Mouse (Mus musculus): ENCODE measurements around the gene Atg101. TPM values are rescaled to one million over a fixed set of nuclear protein-coding genes. Genes with fewer than 3 reads are reported as not detected.

Atg101 gene
- 55.3 and 63.2 TPM in 2 replicates for total RNA-seq (2014; rRNA removed)
- 89.3 and 94.5 TPM in 2 replicates for polyA plus RNA-seq (2012; rRNA removed)

- WGBS = under 1% methylated on average over 61 of the region's 61 CpGs
- peaks cover 15% of the 10 kb centered on the region for H3K79me2 ChIP-seq (ENCODE audit: control insufficient read depth, insufficient read depth, low read length)
- peak; percentile 94 for TF ChIP-seq POLR2A (IDR thresholded peaks at IDR 0.05; ENCODE audit: extremely low read depth, insufficient read depth, low read length)
- TF ChIP-seq CTCF (IDR thresholded peaks at IDR 0.05; ENCODE audit: low read depth, low read length) = peak; percentile 92
- H3K27me3 ChIP-seq (ENCODE audit: control insufficient read depth, insufficient read depth, low read length) = no peaks in the 10 kb centered on the region
- peaks cover 8% of the 10 kb centered on the region; the same call in 1 of the 2 replicates for H3K36me3 ChIP-seq (ENCODE audit: control insufficient read depth, insufficient read depth, low read length)
- DNase-seq (ENCODE audit: extremely low read depth, low read depth, low spot score) = peak; percentile 84
- H3K4me3 ChIP-seq (ENCODE audit: insufficient read depth, low read depth, low read length) = peak within 1 kb of the TSS; percentile 95
- peak within 1 kb of the TSS; percentile 93 for H3K9ac ChIP-seq (ENCODE audit: low read depth, low read length)
- peaks cover 27% of the 10 kb centered on the region for H3K4me1 ChIP-seq (ENCODE audit: control insufficient read depth, insufficient read depth, low read length)
- peak within 1 kb of the TSS; percentile 91 for H3K27ac ChIP-seq (replicated peaks; ENCODE audit: insufficient read depth, low read depth, low read length)
These were observed at the start of gene Atg101 for GRCm38 (mm10) chr15:101283911-101284750. TSS of gene Atg101 (plus strand) at chr15:101284272.

DNA sequence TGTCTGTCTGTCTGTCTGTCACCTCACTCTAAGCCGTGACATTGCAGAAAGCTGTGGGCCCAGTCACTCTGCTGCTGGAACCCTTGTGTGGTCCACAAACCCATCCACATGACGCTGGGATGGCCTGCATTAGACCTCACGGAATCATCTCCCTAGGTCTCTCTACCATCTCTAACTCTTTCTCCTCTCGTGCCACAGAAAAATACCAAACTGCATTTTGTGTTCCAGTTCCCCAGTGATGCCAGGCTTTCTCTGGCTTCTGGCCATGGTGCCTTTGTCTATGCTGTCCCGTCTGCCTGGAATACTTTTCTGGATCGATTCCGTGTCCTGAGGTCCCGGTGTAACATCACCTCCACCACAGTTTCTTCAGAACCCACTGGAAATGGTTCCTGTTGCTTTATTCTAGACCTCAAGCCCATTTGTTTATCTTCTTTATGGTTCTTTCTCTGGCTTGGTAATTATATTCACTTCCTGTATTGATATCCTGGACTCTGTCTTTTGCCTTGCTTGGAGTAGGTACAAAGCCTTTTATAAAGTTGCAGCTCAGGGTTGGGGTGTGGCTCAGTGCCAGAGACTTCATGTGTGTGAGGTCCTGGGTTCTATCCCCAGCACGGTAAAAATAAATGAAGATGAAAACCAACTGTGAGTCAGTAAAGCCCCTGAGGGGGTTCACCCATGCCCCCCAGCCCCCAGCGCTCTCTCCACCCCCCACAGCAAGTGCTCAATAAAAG is 49.3 kb upstream of the Atg101 start:
- no peaks in the 10 kb centered on the region for H3K4me1 ChIP-seq (ENCODE audit: control insufficient read depth, insufficient read depth, low read length)
- H3K36me3 ChIP-seq (ENCODE audit: control insufficient read depth, insufficient read depth, low read length) = no peaks in the 10 kb centered on the region
- H3K79me2 ChIP-seq (ENCODE audit: control insufficient read depth, insufficient read depth, low read length) = no peaks in the 10 kb centered on the region
- H3K27ac ChIP-seq (replicated peaks; ENCODE audit: insufficient read depth, low read depth, low read length) = no peak overlapping the region
- H3K9ac ChIP-seq (ENCODE audit: low read depth, low read length) = no peak overlapping the region
- no peak for TF ChIP-seq POLR2A (IDR thresholded peaks at IDR 0.05; ENCODE audit: extremely low read depth, insufficient read depth, low read length)
- no peak for TF ChIP-seq CTCF (IDR thresholded peaks at IDR 0.05; ENCODE audit: low read depth, low read length)
- H3K27me3 ChIP-seq (ENCODE audit: control insufficient read depth, insufficient read depth, low read length) = no peaks in the 10 kb centered on the region
- H3K4me3 ChIP-seq (ENCODE audit: insufficient read depth, low read depth, low read length) = no peak overlapping the region
- no peak for DNase-seq (ENCODE audit: extremely low read depth, low read depth, low spot score)
- WGBS = 62% methylated on average over 10 of the region's 10 CpGs

DNA sequence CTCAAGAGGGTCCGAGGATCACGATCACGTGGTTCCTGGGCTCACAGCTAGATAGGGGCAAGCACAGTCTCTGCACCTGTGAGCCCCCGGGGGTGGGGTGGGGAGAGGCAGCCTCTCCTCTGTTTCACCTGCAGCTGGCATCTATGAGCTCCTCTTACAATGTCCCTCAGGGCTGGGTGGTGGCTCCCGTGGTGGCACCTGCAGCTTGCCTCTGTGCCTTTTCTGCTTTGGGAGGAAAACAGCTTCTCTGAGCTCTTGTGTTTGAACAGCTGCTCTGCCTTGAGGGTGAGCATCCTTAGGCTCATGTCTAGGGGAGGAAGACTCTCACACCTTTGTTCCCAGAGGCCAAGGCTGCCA is 48.8 kb upstream of the Atg101 start:
- no peak overlapping the region for H3K9ac ChIP-seq (ENCODE audit: low read depth, low read length)
- H3K27ac ChIP-seq (replicated peaks; ENCODE audit: insufficient read depth, low read depth, low read length) = no peak overlapping the region
- 37% methylated on average over 5 of the region's 5 CpGs for WGBS
- H3K36me3 ChIP-seq (ENCODE audit: control insufficient read depth, insufficient read depth, low read length) = no peaks in the 10 kb centered on the region
- TF ChIP-seq CTCF (IDR thresholded peaks at IDR 0.05; ENCODE audit: low read depth, low read length) = no peak
- TF ChIP-seq POLR2A (IDR thresholded peaks at IDR 0.05; ENCODE audit: extremely low read depth, insufficient read depth, low read length) = no peak
- no peak overlapping the region for H3K4me3 ChIP-seq (ENCODE audit: insufficient read depth, low read depth, low read length)
- H3K4me1 ChIP-seq (ENCODE audit: control insufficient read depth, insufficient read depth, low read length) = no peaks in the 10 kb centered on the region
- H3K79me2 ChIP-seq (ENCODE audit: control insufficient read depth, insufficient read depth, low read length) = no peaks in the 10 kb centered on the region
- H3K27me3 ChIP-seq (ENCODE audit: control insufficient read depth, insufficient read depth, low read length) = no peaks in the 10 kb centered on the region
- no peak for DNase-seq (ENCODE audit: extremely low read depth, low read depth, low spot score)

- whole genome bisulfite sequencing = 21% methylated on average over 12 of the region's 12 CpGs
- no peak overlapping the region for H3K9ac ChIP-seq (ENCODE audit: low read depth, low read length)
These were observed 48.2 kb upstream of the Atg101 start for GRCm38 (mm10) chr15:101235728-101236327.

DNA sequence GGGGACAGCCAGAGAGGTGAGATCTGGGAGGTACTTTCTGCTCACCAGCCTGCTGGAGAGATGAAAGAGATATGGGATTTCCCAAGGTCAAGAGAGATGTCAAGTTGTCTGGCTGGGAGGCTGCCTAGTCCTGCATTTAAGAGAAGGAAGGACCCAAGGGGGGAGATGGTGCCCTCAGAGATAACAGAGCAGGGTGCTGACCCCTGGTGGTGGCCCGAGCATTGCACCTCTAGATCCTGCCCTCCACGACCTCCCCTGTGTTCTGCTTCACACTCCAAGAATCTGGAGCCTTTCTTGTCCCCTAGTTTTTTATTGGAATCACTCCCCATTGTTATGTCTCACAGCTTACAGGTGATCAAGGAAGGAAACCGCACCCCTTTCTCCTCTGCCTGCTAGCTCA is 47.2 kb upstream of the Atg101 start:
- H3K4me1 ChIP-seq (ENCODE audit: control insufficient read depth, insufficient read depth, low read length) = no peaks in the 10 kb centered on the region
- H3K79me2 ChIP-seq (ENCODE audit: control insufficient read depth, insufficient read depth, low read length) = no peaks in the 10 kb centered on the region
- no peak for DNase-seq (ENCODE audit: extremely low read depth, low read depth, low spot score)
- no peak overlapping the region for H3K27ac ChIP-seq (replicated peaks; ENCODE audit: insufficient read depth, low read depth, low read length)
- 6% methylated on average over 3 of the region's 3 CpGs for WGBS
- no peak overlapping the region for H3K9ac ChIP-seq (ENCODE audit: low read depth, low read length)
- H3K27me3 ChIP-seq (ENCODE audit: control insufficient read depth, insufficient read depth, low read length) = no peaks in the 10 kb centered on the region
- H3K36me3 ChIP-seq (ENCODE audit: control insufficient read depth, insufficient read depth, low read length) = no peaks in the 10 kb centered on the region
- H3K4me3 ChIP-seq (ENCODE audit: insufficient read depth, low read depth, low read length) = no peak overlapping the region
- TF ChIP-seq CTCF (IDR thresholded peaks at IDR 0.05; ENCODE audit: low read depth, low read length) (peak; percentile 87), POLR2A (IDR thresholded peaks at IDR 0.05; ENCODE audit: extremely low read depth, insufficient read depth, low read length) (no peak)

More at GRCm38 (mm10) chr15:101235728-101236327, 48.2 kb upstream of the Atg101 start:
- H3K4me1 ChIP-seq (ENCODE audit: control insufficient read depth, insufficient read depth, low read length) = no peaks in the 10 kb centered on the region
- TF ChIP-seq POLR2A (IDR thresholded peaks at IDR 0.05; ENCODE audit: extremely low read depth, insufficient read depth, low read length) (no peak), CTCF (IDR thresholded peaks at IDR 0.05; ENCODE audit: low read depth, low read length) (no peak)
- H3K79me2 ChIP-seq (ENCODE audit: control insufficient read depth, insufficient read depth, low read length) = no peaks in the 10 kb centered on the region
- DNase-seq (ENCODE audit: extremely low read depth, low read depth, low spot score) = no peak
- H3K27ac ChIP-seq (replicated peaks; ENCODE audit: insufficient read depth, low read depth, low read length) = no peak overlapping the region
- H3K27me3 ChIP-seq (ENCODE audit: control insufficient read depth, insufficient read depth, low read length) = no peaks in the 10 kb centered on the region
- H3K4me3 ChIP-seq (ENCODE audit: insufficient read depth, low read depth, low read length) = no peak overlapping the region
- no peaks in the 10 kb centered on the region for H3K36me3 ChIP-seq (ENCODE audit: control insufficient read depth, insufficient read depth, low read length)

Data from liver, adult 2 months (tissue).